Mouse (Mus musculus): ENCODE results near the gene Nr5a2.

Nr5a2 gene

DNA sequence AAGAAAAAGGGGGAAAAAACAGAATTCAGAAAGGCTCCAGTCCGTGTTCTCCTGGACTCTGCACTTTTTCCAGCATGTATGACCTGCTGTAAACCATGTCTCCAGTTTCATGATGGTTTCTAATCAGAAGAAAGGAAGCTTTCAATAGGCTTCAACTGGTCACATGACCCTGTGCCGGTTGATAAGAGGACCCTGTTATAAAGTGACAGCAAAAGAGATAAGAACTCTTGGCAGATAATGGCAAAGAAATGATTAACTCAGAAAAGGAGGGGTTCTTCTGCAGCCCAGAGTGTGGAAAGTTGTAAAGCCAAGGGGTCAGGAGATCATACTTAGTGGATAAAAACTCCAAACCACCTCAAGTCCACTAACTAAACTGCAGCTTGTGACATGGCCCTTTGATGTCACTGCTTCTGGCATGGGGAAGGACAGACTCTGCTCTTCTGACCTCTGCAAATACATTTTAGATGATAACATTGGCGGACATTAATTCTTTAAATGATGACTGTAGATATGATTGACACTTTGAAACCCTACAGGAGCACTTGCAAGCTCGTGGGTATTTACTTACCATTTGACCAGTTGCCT is at the start of gene Nr5a2:
Gene Nr5a2, minus strand, starts transcription at position 21 of the 585 bp plus-strand sequence.
- in situ Hi-C loops (cut with MboI, MseI) = loop anchor here in 1 of 2 experiments (25.0 kb wide), 1 partner anchor 1898 kb away; no protein-coding TSS in a partner anchor

DNA sequence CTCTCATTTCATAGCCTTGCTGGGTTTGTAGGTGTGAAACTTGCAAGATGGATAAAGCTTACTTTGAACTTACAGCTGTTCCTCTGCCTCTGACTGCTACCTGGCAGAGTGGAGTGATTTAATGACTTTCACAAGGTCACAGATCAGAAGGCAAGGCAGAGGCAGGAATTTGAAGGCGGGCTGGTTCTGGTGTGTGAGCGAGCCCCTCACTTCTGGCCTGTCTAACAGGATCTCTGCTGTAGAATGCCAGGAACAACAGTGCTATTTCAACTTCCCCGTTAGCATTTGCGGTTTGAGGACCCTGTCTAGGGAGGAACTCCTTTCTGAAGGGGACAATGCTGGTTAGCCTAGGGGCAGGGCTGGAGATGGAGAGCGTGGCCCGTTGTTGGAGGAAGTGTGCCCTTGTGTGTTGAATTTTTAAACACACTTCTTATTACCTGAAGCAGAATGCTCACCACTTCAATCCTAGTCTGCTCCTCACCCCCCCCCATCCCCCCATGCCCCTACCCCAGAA is 48.5 kb upstream of the Nr5a2 start:
- in situ Hi-C loops (cut with MboI, MseI) = no loop called here

DNA sequence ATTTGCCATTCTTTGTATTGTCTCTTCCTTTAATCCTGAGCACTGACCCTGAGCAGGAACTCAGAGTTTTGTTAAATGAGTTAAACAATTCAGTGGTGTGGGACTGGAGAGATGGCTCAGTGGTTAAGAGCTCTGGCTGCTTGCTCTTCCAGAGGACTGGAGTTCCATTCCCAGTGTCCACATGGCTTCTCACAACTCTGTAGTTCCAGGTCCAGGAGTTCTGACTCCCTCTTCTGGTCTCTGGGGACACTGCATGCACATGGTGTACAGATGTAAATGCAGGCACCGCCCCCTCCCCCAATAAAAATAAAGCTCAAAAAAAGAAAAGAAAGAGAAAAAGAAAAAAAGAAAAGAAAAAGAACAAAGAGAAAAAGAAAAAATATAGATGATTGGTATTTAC is 43.6 kb upstream of the Nr5a2 start:
- in situ Hi-C loops (cut with MboI, MseI) = no loop called here

DNA sequence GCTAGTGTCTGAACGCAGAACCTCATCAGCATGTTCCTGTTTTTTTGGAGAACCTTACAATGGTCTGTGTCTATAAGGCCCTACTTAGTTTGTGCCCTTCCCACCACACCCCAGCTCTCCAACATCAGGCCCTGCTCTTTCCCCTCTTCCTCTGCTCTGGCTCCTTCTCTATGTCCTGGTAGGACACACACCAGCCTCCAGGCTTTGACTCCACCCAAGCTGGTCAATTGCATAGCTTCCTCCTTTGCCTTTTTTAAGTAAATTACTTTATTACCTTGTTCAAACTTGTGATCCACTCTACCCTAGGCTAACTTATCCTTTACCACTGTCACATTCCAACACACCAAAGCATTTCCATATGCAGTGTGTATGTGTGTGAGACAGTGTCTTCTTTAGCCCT is 42.9 kb upstream of the Nr5a2 start:
- in situ Hi-C loops (cut with MboI, MseI) = no loop called here

DNA sequence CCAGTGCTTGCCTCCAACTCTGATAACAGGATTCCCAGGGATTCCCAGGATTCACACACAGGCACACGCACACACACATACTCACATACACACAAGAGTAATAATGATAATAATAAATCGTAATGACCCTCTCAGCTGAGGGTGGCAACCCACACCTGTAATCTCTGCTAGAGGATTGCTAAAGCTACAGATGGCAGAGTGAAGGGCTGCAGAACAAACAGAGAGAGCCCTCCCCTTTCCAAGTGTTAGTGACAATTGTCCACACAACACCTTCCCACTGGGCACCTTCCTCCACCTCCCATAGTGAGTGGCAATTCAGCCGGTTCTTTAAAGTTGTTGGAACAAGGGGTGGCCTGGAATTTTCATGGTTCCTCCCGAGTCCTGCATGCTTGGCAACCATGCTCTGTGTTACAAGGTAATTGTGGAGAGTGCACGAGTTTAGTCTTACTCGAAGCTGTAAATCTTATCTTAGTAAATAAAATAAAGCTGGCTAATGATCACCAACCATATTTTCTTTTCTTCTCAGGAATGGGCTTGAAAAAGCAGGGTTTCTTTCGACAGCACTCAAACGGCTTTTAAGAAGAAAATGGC is 31.6 kb upstream of the Nr5a2 start:
- in situ Hi-C loops (cut with MboI, MseI) = no loop called here

DNA sequence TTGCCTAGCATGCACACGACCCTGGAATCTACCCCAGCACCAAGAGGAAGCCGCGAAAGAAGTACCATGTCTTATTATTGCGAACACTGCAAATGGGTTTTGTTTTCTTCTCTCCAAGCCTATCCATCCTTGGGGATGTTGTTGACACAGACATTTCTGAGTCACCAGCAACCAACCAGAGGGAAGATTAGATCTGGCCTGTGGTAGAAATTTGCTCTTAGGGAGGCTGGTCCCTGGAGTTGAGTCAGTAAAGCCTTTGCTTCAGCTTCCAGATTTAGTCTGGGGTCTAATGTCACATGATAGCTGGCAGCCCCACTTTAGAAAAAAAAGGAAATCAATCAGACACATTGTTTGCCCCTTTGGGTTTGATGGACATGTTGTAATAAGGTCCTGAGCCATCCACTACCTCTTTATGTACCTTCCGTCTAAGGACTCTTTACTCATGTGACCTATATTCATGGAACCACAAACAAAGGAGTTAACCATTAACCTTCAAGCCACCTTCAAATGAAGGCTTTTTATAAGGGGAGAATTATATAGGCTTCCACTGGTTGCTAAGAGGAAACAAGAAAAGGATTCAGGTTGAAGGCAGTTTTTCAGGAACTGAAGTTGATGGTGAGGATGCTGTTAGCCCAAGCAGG is 20.1 kb upstream of the Nr5a2 start:
- in situ Hi-C loops (cut with MboI, MseI) = no loop called here

DNA sequence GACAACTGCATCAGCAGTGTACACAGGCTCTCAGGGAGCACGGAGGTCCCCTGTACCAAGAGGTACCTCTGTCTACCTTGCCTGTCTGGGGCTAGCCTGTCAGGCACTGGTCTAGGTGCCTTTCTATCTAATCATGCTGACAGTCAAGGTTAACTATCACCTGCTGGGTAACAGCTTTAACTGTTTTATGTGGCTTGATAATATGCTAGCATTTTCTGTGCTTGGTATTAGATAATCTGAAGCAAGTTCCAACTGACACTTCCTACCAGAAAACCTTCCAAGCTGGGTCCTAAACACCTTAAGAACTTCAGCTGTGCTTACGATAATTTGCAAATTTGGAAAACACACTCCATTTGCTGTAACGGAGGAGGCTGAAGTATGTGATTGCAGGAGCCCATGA is 17.6 kb upstream of the Nr5a2 start:
- in situ Hi-C loops (cut with MboI, MseI) = no loop called here

DNA sequence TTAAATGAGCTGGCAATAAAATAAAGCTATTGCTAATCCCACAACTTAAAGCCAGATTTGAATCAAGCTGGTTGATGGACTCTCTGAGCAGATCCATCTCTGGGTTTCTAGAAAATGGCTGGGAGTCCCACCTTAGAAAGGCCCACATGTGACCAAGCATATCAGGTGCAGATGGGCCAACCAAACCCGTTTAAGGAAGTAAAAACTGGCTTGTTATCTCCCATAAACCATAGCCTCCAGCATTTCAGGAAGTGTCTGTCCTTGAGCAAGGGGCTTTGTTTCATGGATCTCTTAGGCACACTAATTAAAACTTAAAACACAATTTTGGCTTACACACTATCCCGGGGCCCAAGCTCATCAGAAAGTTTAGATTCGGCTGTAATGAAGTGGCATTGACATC is 13.8 kb upstream of the Nr5a2 start:
- in situ Hi-C loops (cut with MboI, MseI) = loop anchor here in 1 of 2 experiments (25.0 kb wide), 1 partner anchor 1912 kb away; no protein-coding TSS in a partner anchor

DNA sequence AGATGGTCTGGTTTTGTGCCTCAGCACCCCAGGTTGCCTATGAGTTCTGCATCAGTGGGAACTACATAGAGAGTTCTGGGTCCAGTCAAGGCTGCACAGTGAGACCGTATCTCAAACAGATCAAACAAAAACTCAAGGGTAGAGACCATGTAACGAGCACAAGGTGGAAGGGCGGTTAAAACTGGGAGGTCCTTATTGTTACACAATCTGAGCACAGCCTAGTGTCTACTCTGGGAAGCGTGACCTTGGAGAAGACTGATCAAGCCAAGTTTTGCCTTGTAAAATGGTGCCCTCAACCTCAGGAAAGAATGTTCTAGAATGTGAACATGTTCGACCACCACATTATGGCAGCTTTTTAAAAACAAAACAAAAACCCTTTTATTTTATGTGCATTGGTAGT is 12.8 kb upstream of the Nr5a2 start:
- in situ Hi-C loops (cut with MboI, MseI) = loop anchor here in 1 of 2 experiments (25.0 kb wide), 1 partner anchor 1911 kb away; no protein-coding TSS in a partner anchor

DNA sequence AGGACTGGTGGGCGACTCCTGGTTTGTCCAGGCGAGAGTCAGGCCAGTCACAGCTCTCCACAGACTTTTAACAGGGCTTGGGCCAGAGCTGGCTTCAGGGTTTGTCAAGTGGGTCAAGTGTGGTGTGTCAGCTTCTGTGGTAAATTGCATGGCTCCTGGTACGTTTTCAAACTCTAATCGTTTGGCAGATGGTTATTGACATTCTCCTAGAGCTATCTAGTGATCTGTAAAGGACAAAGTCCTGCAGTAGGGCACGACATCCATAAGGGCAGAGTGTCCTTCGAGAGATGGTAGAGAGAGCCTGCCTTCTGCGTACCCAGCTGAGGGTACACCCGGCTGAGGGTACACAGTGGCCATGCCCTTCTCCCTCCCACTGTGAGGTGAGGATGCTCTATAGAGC is 10.7 kb upstream of the Nr5a2 start:
- in situ Hi-C loops (cut with MboI, MseI) = loop anchor here in 1 of 2 experiments (25.0 kb wide), 1 partner anchor 1909 kb away; no protein-coding TSS in a partner anchor

DNA sequence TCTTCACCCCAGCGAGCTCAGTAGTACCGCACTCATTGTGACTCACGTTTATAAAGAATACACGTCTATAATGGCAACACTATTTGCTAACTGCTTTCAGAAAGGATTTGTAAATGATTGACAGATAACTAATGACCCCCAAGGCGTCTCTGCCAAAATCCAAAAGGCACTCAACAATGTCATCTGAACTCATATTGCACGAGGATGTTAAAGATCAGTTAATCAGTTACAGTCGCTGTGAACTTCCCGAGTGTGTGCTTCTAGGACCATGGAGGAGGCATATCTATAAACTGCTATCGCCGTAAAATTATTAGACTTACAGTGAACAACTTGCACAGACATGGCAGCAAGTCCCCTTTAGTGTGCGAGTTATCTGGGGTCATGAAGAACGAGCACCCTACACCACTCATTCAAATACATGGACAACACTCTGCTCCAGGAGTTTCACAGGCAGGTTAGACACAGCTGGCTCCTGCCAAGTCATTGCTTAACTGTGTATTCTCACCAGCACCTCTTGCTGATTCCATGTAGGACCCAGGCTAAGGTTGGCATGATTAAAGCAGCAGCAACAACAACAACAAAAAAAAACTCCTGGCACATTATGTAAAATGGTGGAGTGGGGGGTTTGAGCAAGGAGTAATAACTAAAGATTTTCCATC is 6.6 kb upstream of the Nr5a2 start:
- in situ Hi-C loops (cut with MboI, MseI) = loop anchor here in 1 of 2 experiments (25.0 kb wide), 1 partner anchor 1905 kb away; no protein-coding TSS in a partner anchor

DNA sequence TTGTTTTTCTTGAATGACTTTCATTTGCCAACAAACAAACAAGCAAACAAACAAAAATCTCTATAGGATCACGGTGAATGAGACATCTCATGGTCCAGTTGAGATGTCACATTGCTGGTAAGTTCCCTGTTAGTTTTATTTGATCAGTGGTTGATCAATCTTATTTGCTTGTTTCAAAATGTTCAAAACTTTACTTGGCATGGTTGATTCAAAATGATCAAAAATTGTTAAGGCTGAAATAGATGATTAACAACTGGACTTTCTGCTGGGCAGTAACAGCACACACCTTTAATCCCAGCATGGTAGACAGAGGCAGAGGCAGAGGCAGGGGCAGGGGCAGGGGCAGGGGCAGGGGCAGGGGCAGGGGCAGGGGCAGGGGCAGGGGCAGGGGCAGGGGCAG is 757 bp downstream of the Nr5a2 start:
- in situ Hi-C loops (cut with MboI, MseI) = loop anchor here in 1 of 2 experiments (25.0 kb wide), 1 partner anchor 1897 kb away; no protein-coding TSS in a partner anchor

DNA sequence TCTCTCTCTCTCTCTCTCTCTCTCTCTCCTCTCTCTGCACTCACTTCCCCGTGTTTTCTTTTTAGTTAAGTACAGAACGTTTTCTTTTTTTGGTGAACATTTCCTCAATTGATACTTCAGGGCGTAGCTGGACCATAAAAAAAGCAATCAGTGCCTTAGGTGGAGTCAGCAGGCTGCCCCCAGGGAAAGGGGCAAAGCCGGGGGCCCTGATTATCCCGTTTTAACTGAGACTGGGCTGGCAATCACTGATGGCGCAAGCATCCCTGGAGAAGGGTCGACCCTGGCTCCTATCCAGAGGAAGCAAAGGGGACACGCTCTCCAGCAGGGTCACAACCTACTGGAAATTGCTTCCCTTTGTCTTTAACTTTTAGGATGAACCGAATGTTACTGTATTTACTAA is 1.6 kb downstream of the Nr5a2 start:
- in situ Hi-C loops (cut with MboI, MseI) = loop anchor here in 1 of 2 experiments (25.0 kb wide), 1 partner anchor 1896 kb away; no protein-coding TSS in a partner anchor

DNA sequence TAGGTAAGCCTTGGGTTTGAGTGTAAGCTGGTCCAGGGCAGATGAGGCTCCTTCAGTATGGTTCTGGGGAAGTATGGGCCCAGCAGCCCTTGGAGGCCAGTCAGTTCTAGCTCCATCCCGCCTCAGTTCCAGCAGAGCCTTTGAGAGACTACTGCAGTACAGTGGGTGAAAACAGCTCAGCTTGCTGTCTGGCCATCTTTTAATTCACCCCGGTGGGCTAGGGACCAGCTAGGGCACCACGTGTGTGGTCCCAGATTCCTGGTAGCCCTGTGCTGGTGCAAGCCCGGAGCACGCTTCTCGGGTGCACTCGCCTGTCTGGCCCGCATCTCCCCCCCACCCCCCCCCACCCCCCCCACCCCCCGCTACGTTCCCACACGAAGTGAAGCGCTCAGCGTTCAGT is 2.1 kb downstream of the Nr5a2 start:
- in situ Hi-C loops (cut with MboI, MseI) = loop anchor here in 1 of 2 experiments (25.0 kb wide), 1 partner anchor 1896 kb away; no protein-coding TSS in a partner anchor

DNA sequence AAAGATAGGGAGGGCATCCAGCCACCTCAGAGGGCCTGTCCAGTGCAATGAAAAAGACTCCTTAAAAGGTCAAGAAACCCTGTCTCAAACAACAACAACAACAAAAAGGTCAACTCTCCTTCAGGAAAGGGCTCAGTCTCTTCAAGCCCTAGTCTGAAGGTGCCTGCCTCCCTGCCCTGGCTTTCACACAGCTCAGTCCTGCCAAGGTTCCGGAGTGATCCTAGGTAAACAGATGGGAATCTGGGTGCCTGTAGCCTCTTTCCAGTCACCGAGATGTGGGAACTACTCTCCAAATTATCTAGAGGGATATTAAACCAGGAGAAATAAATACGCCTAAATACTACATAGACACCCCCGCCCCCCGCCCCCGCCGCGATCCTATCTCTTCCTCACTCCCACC is 2.6 kb downstream of the Nr5a2 start:
- in situ Hi-C loops (cut with MboI, MseI) = loop anchor here in 1 of 2 experiments (25.0 kb wide), 1 partner anchor 1895 kb away; no protein-coding TSS in a partner anchor

DNA sequence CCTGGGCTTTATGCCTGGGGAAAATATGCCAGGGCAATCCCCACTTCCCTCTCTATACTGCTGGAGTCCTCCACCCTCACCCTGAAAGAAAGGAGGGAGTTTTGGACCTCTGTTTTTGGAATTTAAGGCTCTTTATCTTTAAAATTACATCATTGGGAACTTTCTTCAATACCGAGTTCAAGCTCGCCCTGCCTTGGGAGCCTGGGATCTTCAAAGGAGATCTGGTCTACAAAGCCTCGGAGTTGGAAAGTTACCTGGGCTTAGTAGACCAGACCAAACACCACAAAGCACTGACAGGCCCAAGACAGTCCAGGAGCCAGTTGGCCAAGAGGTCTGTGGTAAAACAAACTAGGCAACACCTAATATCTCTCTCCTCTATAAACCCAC is 6.1 kb downstream of the Nr5a2 start:
- in situ Hi-C loops (cut with MboI, MseI) = loop anchor here in 1 of 2 experiments (25.0 kb wide), 1 partner anchor 1892 kb away; no protein-coding TSS in a partner anchor

DNA sequence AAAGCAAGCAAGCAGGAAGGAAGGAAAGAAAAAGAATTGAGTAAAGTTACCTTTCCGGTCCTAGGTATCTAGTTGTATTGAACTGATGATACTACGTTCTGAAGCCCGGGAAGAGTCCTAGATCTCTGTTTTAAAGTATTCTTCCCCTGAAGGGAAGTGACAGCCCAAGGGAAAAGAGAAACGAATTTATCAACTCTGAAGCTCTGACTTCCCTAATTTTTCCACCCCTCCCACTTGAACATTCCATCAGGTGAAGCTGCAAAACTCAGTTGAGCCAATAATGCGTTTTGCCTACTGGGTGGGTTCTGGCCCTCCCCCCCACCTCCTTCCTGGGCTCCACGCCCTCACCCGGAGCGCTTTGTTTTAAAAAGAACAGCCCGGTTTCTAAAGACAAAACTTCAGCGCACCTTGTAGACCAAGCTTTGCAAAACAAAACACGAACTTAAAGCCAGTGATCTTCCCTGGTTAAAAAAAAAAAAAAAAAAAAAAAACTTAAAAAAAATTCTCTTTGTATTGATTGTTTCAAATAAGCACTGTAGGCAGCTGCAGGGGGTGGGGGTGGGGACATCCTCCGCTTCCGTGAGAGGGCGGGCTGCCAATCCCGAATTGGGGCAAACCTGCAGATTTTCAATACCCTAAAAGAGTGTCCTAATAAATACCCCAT is 6.7 kb downstream of the Nr5a2 start:
- in situ Hi-C loops (cut with MboI, MseI) = loop anchor here in 1 of 2 experiments (25.0 kb wide), 1 partner anchor 1891 kb away; no protein-coding TSS in a partner anchor

DNA sequence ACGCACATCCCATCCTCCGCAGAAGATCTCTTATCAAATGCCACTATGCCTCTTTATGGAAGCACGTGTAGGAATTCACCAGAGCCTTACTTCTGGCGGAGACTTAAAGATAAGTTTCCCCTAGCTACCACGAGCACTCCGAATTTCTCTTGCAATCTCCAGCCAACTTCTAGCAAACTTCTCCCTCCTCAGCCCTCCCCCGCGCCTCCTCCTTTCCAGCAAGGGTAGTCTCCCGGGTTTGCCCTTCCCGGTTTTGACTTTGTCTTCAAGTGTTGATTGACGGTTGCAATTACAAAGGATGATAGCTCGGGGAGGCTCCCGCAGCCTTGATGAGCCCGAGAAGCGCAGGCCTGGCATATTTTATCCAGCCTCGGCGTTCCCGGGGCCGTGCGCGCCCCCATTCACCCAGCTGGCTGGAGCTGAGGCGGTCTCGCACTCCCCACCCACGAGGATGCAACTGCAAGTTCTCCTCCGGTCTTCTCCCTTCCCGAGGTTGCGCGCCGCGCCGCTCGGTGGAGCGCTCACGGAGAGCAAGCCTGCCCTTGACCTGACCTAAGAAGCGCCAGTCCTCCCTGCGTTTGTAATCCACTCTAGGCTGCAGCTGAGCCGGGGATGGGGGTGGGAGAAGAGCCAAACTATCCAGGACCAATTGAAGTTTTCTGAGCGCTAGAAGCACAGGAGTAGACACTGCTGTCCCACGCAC is 7.5 kb downstream of the Nr5a2 start:
- in situ Hi-C loops (cut with MboI, MseI) = loop anchor here in 1 of 2 experiments (25.0 kb wide), 1 partner anchor 1890 kb away; no protein-coding TSS in a partner anchor

DNA sequence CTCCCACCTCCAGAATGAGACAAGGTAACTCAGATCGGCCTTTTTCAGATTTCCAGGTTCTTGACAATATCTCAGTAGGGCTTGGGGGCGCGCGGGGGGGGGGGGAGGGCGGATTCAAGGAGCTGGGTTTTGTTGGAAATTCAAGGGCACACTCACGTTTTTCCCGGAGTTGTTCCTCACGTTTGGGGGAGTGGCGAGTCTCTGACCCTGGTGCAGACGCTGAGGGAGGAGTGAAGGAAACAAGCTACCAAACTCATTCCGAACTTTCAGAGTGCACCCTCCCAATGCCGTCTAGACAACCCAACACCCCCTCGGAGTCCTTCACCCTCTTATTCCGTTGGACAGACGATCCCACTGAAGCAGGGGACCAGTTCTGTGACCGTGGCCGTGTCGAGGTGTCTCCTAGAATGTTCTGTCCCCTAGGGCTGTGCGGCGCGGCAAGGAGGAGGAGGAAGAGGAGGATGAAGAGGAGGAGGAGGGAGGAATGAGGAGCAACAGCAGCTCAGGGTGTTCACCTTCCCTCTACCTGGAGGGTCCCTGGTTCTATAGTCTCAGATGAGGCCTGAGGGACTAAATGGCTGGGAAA is 8.2 kb downstream of the Nr5a2 start:
- in situ Hi-C loops (cut with MboI, MseI) = loop anchor here in 1 of 2 experiments (25.0 kb wide), 1 partner anchor 1890 kb away; no protein-coding TSS in a partner anchor

Data from T-helper 17 cell (primary cell).